Mouse (Mus musculus): ENCODE measurements around the gene BC034090.

BC034090 gene

DNA sequence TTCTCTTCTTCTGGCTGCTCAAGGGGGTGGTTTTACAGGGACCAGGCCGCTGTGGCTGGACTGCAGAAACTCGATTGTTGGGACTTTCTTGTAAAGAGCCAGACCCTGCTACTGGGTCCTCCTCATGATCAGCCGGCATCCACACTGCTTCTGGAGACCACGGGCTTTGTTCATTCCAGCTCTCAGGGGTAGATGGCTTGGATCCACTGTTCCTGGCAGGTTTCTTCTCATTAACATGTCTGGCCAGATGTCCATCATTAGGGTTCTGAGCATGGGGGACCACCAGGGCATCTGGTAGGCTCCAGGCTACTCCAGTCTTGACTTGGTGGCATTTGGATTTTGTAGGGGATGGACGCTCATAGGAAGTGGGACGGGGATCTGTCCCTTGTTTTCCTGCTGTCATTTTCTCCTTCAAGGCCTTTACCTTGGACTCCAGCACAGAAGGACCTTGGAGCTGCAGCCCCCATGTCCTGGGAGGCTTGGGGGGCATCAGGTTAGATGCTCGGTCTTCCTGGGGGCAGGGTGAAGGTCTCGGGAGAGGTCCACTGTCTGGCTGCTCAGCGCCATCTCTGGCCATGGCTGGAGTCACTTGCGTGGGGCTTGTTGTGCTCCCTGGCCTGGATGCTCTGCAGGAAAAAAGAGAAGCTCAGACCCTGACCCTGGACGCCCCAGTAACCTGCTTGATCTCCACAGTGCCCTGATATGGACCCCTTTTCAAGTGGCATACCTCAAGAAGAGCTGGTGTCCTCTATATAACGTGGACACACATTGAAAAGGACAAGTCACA, 2.4 kb downstream of the BC034090 start:
- no peak for DNase-seq

- no peak for DNase-seq
Measured at GRCm38 (mm10) chr1:155239962-155240717, 4.1 kb downstream of the BC034090 start.

DNA sequence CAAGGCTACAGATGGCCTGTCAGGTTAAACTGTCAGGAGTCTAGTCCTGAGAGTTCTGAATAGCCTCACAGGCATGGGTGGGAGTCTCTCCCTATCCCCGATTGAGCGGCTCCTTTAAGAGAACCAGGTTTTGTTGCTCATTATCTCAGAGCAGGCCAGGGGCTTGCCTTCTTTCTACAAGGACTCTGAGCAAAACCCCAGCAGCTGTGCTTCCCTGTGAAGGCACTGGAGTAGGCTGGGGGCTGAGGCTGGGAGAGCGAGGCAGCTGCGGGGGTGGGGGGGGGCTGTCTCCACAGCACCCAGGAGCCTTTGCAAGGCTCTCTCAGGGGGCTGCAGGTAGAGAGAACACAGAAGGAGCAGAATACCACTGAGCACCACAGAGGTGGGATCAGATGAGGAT, 5.1 kb downstream of the BC034090 start:
- DNase-seq, result no peak

DNA sequence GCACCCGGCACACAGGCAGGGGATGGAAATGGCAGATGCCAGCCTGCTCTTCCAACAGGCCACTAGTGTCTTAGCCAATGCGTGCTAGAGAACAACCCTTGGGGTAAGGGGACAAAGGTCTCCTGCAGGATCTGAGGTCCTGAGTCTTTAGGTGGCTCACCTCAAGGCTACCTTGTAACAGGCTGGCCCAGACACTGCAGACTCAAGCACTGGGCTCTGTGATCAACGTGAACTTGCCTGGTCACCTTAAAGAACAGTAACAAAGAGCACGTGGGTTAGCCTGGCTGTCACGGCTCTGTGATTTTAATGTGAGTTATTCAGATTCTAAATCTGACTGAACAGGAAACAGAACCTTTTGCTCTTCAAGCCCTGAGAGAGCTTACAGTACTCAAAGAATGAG, 6.1 kb downstream of the BC034090 start:
- peak; percentile 65 for DNase-seq

- DNase-seq, result no peak
Measured at GRCm38 (mm10) chr1:155237390-155237789, 6.9 kb downstream of the BC034090 start.

- DNase-seq, result no peak
Measured at GRCm38 (mm10) chr1:155236306-155237024, 7.8 kb downstream of the BC034090 start.

- no peak for DNase-seq
Measured at GRCm38 (mm10) chr1:155235641-155236040, 8.6 kb downstream of the BC034090 start.

GRCm38 (mm10) chr1:155233931-155234607, 10.2 kb downstream of the BC034090 start:
- DNase-seq, result peak; percentile 72

GRCm38 (mm10) chr1:155233378-155233777, 10.9 kb downstream of the BC034090 start:
- DNase-seq, result no peak

GRCm38 (mm10) chr1:155232786-155233185, 11.5 kb downstream of the BC034090 start:
- DNase-seq, result no peak

GRCm38 (mm10) chr1:155232385-155232784, 11.9 kb downstream of the BC034090 start:
- no peak for DNase-seq

DNA sequence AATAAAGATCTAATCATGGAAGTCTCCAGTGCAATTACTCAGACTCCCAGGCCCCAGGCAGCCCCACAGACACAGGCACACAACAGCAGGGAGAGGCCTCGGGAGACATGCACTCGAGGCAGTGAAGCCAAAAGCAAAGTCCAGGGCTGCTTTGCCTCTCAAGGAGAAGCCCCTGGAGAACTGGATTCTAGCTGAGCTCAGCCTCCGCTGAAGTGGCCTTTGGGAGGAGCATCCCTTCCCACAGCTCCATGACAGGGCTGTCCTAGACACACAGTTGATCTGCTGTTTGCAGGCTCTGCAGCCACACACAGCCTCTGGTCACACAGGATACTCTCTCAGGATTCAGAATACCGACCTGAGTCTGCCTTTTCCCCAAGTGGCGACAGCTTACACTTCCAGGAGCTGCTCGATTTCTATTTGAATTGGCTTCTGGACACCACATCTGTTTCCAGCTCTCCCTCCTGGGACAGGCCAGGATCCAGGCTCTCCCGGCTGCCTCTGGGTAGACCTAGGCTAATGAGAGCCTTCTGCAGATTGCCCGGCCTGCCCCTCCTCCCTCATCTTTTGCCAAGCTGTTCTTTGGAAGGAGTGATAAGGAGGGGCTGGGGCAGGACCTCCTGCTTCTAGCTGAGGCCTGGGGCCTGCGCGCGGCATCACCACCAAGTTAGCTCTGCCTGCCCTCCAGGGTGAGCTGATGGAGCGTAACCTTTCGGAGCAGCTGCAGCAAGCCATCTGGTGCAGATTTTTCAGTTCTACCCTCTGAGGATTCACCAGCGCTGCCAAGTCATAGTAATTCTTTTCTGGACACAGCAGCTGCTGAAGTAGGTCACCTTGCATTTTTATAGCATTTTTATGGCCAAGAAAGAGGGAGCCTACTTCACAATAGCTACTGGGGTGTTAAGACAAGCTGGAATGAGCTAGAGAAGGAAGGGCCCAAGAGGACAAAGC, 14.5 kb downstream of the BC034090 start:
- no peak for DNase-seq

DNA sequence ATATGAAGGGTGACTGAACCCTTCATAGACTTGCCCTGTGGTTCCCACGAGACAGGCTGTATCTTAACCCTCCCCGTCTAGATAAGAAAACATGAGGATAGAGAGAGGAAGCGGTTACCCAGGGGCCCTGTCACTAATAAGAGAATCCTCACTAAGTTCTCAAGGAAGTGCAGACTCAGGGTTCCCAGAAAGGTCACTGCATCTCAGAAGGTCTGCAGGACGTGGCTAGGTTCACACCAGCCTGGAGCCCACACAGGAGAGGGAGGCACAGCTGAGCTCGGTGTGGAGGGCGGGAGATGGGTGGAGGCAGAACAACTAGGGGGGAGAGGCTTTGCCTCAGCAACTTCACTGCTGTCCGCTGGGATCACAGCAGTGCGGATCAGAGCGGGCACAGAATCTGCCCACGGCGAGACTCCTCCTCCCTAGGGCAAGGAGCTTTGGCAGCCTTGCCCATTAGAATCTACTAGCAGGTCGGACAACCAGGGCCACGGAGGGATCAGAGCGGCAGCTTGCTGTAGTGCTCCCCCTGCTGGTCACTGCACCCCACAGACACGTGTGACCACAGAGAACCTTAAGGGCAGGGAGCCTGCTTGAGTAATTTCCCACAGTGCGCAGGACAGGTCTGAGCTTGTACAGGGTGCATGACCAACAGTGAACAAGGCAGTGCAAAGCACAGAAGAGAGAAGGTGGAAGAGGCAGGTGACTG, 20.2 kb downstream of the BC034090 start:
- peak; percentile 89 for DNase-seq

DNA sequence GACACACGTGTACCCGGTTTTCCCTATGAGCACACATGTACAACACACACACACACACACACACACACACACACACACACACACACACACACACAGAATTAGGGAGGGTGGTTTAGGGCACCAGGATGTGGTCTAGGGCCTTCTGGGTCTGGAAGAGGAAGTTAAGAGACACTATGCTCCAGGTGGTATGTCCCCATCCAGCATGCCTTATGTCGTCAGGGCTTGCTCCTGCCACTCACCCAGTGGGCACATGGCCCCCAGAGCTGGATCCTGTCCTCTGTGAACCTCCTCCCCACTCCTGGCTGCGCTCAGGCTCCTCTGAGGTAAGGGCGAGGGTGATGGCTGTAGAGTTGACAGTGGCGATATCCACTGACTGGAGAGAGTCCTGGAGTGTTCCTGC, 21.2 kb downstream of the BC034090 start:
- DNase-seq, result no peak

GRCm38 (mm10) chr1:155222101-155222669, 22.1 kb downstream of the BC034090 start:
- no peak for DNase-seq

- DNase-seq, result no peak
Measured at GRCm38 (mm10) chr1:155218924-155219323, 25.3 kb downstream of the BC034090 start.

- peak; percentile 60 for DNase-seq
Measured at GRCm38 (mm10) chr1:155217865-155218541, 26.2 kb downstream of the BC034090 start.

- no peak for DNase-seq
Measured at GRCm38 (mm10) chr1:155216844-155217243, 27.4 kb downstream of the BC034090 start.

- DNase-seq, result peak; percentile 73
Measured at GRCm38 (mm10) chr1:155216313-155216712, 27.9 kb downstream of the BC034090 start.

All from kidney, postnatal 14 days (tissue).